Mouse (Mus musculus): Measurements from ENCODE around the gene Rdh5.

The Rdh5 gene

GRCm38 (mm10) chr10:128929638-128930378, 7.1 kb upstream of the Rdh5 start:
- no peak for DNase-seq (ENCODE audit: low spot score)

GRCm38 (mm10) chr10:128928356-128928755, 5.7 kb upstream of the Rdh5 start:
- peak; percentile 84 for DNase-seq (ENCODE audit: low spot score)

- no peak for DNase-seq (ENCODE audit: low spot score)
These were observed 1.2 kb upstream of the Rdh5 start, which contains the start of gene Bloc1s1 for GRCm38 (mm10) chr10:128923935-128924334. Gene Bloc1s1, minus strand, starts transcription at chr10:128924035.

GRCm38 (mm10) chr10:128923013-128923691, 464 bp upstream of the Rdh5 start:
- DNase-seq (ENCODE audit: low spot score): peak; percentile 99

- DNase-seq (ENCODE audit: low spot score): peak; percentile 94
These were observed 536 bp downstream of the Rdh5 start for GRCm38 (mm10) chr10:128921883-128922821.

- no peak for DNase-seq (ENCODE audit: low spot score)
These were observed 1.4 kb downstream of the Rdh5 start for GRCm38 (mm10) chr10:128921251-128921650.

- DNase-seq (ENCODE audit: low spot score): no peak
These were observed 1.9 kb downstream of the Rdh5 start for GRCm38 (mm10) chr10:128920736-128921161.

- DNase-seq (ENCODE audit: low spot score): no peak
These were observed 2.7 kb downstream of the Rdh5 start for GRCm38 (mm10) chr10:128919966-128920365.

- DNase-seq (ENCODE audit: low spot score): peak; percentile 49
These were observed 3.5 kb downstream of the Rdh5 start for GRCm38 (mm10) chr10:128919203-128919631.

GRCm38 (mm10) chr10:128918246-128918645, 4.4 kb downstream of the Rdh5 start:
- DNase-seq (ENCODE audit: low spot score): peak; percentile 90

GRCm38 (mm10) chr10:128917400-128917799, 5.3 kb downstream of the Rdh5 start:
- no peak for DNase-seq (ENCODE audit: low spot score)

- no peak for DNase-seq (ENCODE audit: low spot score)
These were observed 6.0 kb downstream of the Rdh5 start for GRCm38 (mm10) chr10:128916665-128917064.

- no peak for DNase-seq (ENCODE audit: low spot score)
These were observed 7.1 kb downstream of the Rdh5 start for GRCm38 (mm10) chr10:128915550-128915949.

GRCm38 (mm10) chr10:128913696-128914095, 9.0 kb downstream of the Rdh5 start:
- peak; percentile 52 for DNase-seq (ENCODE audit: low spot score)

- peak; percentile 98 for DNase-seq (ENCODE audit: low spot score)
These were observed 9.5 kb downstream of the Rdh5 start for GRCm38 (mm10) chr10:128913219-128913618.

- DNase-seq (ENCODE audit: low spot score): no peak
These were observed 9.9 kb downstream of the Rdh5 start for GRCm38 (mm10) chr10:128912791-128913190.

- DNase-seq (ENCODE audit: low spot score): no peak
These were observed 10.4 kb downstream of the Rdh5 start for GRCm38 (mm10) chr10:128912268-128912667.

GRCm38 (mm10) chr10:128911430-128911829, 11.3 kb downstream of the Rdh5 start:
- DNase-seq (ENCODE audit: low spot score): no peak

GRCm38 (mm10) chr10:128910066-128910841, 12.4 kb downstream of the Rdh5 start:
- peak; percentile 78 for DNase-seq (ENCODE audit: low spot score)

- peak; percentile 99 for DNase-seq (ENCODE audit: low spot score)
These were observed 13.1 kb downstream of the Rdh5 start for GRCm38 (mm10) chr10:128909567-128910028.

- peak; percentile 73 for DNase-seq (ENCODE audit: low spot score)
These were observed 13.8 kb downstream of the Rdh5 start for GRCm38 (mm10) chr10:128908778-128909448.
